Mouse (Mus musculus) forebrain, embryonic 12.5 days (tissue): Measurements from ENCODE around the gene Fat2. TPM values are rescaled to one million over a fixed set of nuclear protein-coding genes. Genes with fewer than 3 reads are reported as not detected.

Source experiments
- ATAC-seq: fragments of 200-750 bp; cut with Nextera tagmentation; 2 replicates; pipeline ENCODE4 v1.8.0; 2017; ENCODE audit warnings: moderate TSS enrichment; ENCODE audit not compliant: low FRiP score
- H3K27ac ChIP-seq: fragments of 300-500 bp; sonication (generic); 2 replicates; pipeline ENCODE4 v1.5.1; 2016; ENCODE audit warnings: mild to moderate bottlenecking
- H3K27me3 ChIP-seq: fragments of 300-500 bp; sonication (generic); 2 replicates; pipeline ENCODE4 v1.6.1; 2016; ENCODE audit warnings: mild to moderate bottlenecking
- H3K36me3 ChIP-seq: fragments of 300-500 bp; sonication (generic); replicated peaks from 2 replicates; pipeline ENCODE4 v1.6.1; 2016; ENCODE audit warnings: mild to moderate bottlenecking
- H3K4me1 ChIP-seq: fragments of 300-500 bp; sonication (generic); 2 replicates; pipeline ENCODE4 v1.6.1; 2016
- H3K4me2 ChIP-seq: fragments of 300-500 bp; sonication (generic); 2 replicates; pipeline ENCODE4 v1.6.1; 2016; ENCODE audit warnings: mild to moderate bottlenecking, moderate library complexity
- H3K4me3 ChIP-seq: fragments of 300-500 bp; sonication (generic); replicated peaks from 2 replicates; pipeline ENCODE4 v1.5.1; 2016; ENCODE audit warnings: mild to moderate bottlenecking
- H3K9ac ChIP-seq: fragments of 300-500 bp; sonication (generic); 2 replicates; pipeline ENCODE4 v1.6.1; 2016; ENCODE audit warnings: mild to moderate bottlenecking
- H3K9me3 ChIP-seq: fragments of 300-500 bp; sonication (generic); 2 replicates; pipeline ENCODE4 v1.6.1; 2016
- WGBS: fragments of 180-500 bp; shearing (Covaris S2); methylation state at CpG from one replicate; pipeline ENCODE4 v1.1.7; 2016; 5-methylcytosine and 5-hydroxymethylcytosine counted together
- polyA plus RNA-seq: library from polyadenylated mRNA; unstranded; fragments of >200 nt; fragmentation: Nextera tagmentation; extraction: Ambion mirVana; gene quantifications from 2 replicates; pipeline ENCODE4 v1.2.1, GENCODE M21; 2016

The Fat2 gene
- polyA plus RNA-seq, 1 experiment from 2014 or later: 0.01 TPM

DNA sequence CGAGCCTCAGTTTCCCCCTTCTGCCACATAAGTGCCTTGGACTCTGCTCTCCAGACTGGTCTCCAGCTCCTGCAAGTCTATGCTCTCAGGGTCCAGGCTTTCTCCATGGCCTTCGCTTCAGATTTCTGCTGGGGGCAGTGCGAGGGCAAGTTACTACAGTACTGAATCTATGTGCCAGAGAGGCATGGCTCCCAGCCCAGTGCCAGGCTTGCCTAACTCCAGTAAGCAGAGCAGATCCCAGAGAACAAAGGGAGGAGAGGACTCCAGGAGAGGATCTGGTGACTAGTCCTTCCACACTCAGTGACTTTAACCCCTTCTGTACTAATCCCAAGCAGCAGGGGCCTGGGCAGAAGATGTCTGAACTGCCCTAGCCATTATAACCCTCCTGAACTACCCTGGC, 28.3 kb upstream of the Fat2 start:
- ATAC-seq: no peak
- H3K27me3 ChIP-seq: no peaks in the 10 kb centered on the region
- 85% methylated on average over 3 of the region's 3 CpGs for WGBS
- no peak overlapping the region for H3K4me3 ChIP-seq
- no peaks in the 10 kb centered on the region for H3K4me1 ChIP-seq
- H3K27ac ChIP-seq: no peak overlapping the region
- no peak overlapping the region for H3K9ac ChIP-seq
- H3K36me3 ChIP-seq: no peaks in the 10 kb centered on the region
- H3K9me3 ChIP-seq: no peaks in the 10 kb centered on the region
- no peak overlapping the region for H3K4me2 ChIP-seq

DNA sequence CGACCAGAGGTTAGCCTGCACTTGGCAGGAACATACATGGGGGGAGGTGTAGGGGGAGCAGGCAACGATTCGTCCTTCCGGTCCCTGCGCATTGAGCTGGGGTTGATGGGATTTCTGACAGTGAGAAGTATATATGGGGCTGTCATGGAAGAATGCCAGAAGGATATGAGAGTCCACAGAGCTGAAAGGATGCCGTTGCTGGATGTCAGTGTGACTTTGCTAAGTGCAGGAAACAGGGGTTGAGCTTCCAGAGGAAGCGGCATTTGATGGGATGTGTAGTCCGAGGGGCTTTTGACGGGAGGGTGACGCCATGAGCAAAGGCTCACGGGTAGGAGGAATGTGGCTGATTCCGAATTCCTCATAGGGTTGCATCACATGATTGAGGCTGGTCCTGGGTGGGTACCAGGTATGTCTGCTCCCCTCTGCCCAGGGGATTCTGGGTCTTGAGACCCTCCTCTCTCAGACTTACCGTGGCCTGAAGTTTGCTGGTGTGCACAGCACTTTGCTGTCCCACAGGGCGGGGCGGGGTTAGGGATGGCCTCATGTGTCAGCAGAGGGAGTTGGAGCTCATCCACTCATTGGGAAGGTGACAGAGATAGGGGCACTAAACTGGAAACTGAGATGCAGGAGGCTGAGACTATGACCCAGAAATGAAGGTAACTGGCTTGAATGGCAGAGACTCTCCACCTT, 21.9 kb upstream of the Fat2 start:
- no peak for ATAC-seq
- 85% methylated on average over 15 of the region's 15 CpGs for WGBS
- H3K36me3 ChIP-seq: no peaks in the 10 kb centered on the region
- H3K27me3 ChIP-seq: no peaks in the 10 kb centered on the region
- no peak overlapping the region for H3K4me2 ChIP-seq
- H3K9ac ChIP-seq: no peak overlapping the region
- no peaks in the 10 kb centered on the region for H3K9me3 ChIP-seq
- H3K27ac ChIP-seq: no peak overlapping the region
- H3K4me1 ChIP-seq: no peaks in the 10 kb centered on the region
- H3K4me3 ChIP-seq: no peak overlapping the region

DNA sequence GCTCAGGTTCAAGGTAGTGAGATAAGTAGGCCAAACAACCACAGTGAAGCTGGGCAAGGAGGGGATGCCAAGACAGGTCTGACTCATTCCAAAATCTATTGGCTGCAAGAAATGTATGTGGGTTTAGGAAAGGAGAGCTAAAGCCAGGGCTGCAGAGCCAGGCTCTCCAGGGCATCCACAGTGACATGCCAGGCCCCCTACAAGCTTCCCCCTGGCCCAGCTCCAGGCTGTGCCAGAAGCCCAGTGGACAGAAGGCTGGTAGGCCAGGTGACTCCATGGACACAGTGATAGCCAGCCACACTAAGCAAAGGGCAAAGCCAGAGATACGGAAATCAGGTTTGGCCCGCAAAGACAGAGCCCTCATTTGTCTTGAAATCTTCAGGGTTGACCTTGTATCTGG, 20.5 kb upstream of the Fat2 start:
- Histone ChIP-seq H3K27me3 (no peaks in the 10 kb centered on the region), H3K4me3 (no peak overlapping the region), H3K9ac (no peak overlapping the region), H3K4me2 (no peak overlapping the region), H3K36me3 (no peaks in the 10 kb centered on the region), H3K4me1 (no peaks in the 10 kb centered on the region), H3K27ac (no peak overlapping the region), H3K9me3 (no peaks in the 10 kb centered on the region)
- no peak for ATAC-seq
- WGBS: 87% methylated on average over 2 of the region's 2 CpGs

DNA sequence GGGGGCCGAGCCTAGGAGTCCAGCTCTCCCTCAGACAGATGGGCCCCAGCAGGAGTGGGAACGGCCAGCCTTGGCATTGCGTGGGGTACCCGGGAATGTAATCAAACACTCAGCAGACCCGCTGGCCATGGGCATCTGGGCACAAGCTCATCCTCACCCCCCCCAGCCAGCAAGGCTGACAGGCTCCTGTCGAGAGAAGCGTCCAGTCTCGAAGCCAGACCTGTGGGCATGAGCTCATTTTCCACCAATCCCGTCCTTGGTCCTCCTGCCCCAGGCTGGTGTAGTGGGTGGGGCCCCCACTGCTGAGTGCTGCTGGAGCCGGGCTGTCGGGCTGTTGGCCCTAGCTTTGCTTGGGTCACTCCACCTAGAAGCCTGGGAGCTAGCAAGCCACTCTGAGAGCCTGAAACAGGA, 5.6 kb upstream of the Fat2 start:
- H3K36me3 ChIP-seq: no peaks in the 10 kb centered on the region
- no peaks in the 10 kb centered on the region for H3K9me3 ChIP-seq
- H3K4me3 ChIP-seq: no peak overlapping the region
- H3K27me3 ChIP-seq: no peaks in the 10 kb centered on the region; the same call in 1 of the 2 replicates
- no peak overlapping the region for H3K9ac ChIP-seq
- WGBS: 73% methylated on average over 11 of the region's 11 CpGs
- no peak overlapping the region for H3K27ac ChIP-seq
- no peak overlapping the region for H3K4me2 ChIP-seq
- H3K4me1 ChIP-seq: no peaks in the 10 kb centered on the region
- no peak for ATAC-seq

DNA sequence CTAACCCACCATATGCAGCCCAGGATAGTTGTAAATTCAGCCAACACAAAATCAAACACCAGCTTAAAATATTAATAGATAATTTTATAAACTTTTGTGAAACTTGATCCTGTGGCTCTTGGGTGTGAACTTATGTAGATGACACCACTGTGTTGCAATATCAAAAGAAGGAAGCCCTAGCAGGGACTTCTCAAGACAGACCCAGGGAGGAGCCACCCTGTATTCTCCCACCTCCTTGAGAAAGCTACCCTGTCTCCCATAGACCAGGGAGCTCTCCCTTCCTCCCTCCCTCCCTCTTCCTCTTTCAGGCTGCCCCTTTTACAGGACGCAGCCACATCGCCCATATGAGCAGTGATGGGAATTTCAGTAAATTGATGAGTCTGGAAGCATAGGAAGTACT, 4.4 kb upstream of the Fat2 start:
- no peak overlapping the region for H3K4me3 ChIP-seq
- H3K4me2 ChIP-seq: no peak overlapping the region
- H3K27ac ChIP-seq: no peak overlapping the region
- no peak for ATAC-seq
- H3K4me1 ChIP-seq: no peaks in the 10 kb centered on the region
- no peaks in the 10 kb centered on the region for H3K9me3 ChIP-seq
- H3K9ac ChIP-seq: no peak overlapping the region
- WGBS: 81% methylated on average over 2 of the region's 2 CpGs
- no peaks in the 10 kb centered on the region; the same call in 1 of the 2 replicates for H3K27me3 ChIP-seq
- no peaks in the 10 kb centered on the region for H3K36me3 ChIP-seq

DNA sequence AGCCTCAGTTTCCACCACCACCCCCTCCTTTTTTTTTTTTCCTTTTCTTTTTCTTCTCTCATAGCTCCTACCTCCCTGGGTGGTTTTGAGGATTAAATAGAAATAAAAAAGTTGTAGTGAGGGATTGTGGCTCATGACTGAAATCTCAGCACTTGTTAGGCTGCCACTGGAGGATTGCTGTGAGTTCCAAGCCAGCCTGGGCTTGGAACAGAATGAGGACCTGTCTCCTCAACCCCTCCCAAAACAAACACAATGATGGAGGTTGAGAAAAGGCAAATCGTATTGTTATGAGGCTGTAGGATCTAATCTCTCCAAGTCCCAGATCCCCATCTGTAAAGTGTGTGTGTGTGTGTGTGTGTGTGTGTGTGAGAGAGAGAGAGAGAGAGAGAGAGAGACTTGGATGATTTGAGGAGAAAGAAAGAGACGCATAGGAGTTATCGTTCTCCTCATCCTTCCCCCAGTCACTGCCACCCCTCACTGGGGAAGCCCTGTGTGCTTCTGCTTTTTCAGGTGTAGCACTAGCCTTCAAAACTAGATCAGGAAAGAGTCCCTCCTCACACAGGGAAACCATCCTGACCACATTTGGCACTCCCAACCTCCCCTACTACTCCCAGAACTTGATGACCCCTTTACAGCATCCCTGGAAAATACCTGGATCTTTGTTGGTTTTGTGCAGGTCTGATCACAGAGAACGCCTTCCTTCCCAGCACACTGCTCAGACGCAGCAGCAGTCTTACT, 837 bp upstream of the Fat2 start:
- H3K36me3 ChIP-seq: no peaks in the 10 kb centered on the region
- H3K27me3 ChIP-seq: no peaks in the 10 kb centered on the region
- H3K9ac ChIP-seq: no peak overlapping the region
- no peak for ATAC-seq
- H3K4me1 ChIP-seq: no peaks in the 10 kb centered on the region
- H3K27ac ChIP-seq: no peak overlapping the region
- H3K4me3 ChIP-seq: no peak overlapping the region
- no peaks in the 10 kb centered on the region for H3K9me3 ChIP-seq
- H3K4me2 ChIP-seq: no peak overlapping the region
- 77% methylated on average over 5 of the region's 5 CpGs for WGBS

DNA sequence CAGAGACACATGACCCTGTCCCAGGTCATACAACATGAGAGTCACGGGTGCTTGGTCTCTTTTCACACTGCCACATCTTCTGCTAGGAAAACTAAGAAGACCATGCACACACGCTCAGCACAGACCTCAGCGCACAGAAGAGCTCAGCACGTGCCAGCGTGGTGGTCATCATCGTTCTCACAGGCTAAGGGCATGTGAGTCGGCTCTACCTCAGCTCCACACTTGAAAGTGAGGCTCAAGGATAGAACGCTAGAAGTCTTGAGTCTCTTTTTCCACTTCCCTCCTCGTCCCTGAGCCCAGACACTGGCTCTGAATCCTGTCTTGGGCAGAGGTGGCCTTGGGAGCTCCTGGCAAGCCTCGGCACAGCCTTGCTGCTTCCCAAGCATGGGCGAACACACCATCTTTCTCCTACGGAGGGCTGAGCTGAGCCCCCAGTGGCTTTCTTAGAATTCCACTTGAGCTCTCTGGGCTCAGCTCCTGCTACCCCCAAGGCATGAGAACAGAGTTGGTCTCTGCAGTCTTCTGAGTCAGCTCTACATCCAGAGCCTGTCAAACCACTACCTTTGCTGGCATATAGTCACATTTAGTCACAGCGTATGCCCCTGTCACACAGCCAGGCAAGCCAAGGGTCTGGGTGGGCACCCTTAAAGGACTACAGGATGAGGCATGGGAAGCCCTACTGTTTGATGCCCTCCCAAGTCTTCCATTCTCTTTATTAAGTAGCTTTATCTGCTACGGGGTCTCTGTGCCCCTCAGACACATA, 869 bp downstream of the Fat2 start:
- Histone ChIP-seq H3K4me2 (no peak overlapping the region), H3K36me3 (no peaks in the 10 kb centered on the region), H3K4me3 (no peak overlapping the region), H3K27me3 (no peaks in the 10 kb centered on the region), H3K9ac (no peak overlapping the region), H3K4me1 (no peaks in the 10 kb centered on the region), H3K9me3 (no peaks in the 10 kb centered on the region), H3K27ac (no peak overlapping the region)
- no peak for ATAC-seq
- WGBS: 92% methylated on average over 14 of the region's 14 CpGs

DNA sequence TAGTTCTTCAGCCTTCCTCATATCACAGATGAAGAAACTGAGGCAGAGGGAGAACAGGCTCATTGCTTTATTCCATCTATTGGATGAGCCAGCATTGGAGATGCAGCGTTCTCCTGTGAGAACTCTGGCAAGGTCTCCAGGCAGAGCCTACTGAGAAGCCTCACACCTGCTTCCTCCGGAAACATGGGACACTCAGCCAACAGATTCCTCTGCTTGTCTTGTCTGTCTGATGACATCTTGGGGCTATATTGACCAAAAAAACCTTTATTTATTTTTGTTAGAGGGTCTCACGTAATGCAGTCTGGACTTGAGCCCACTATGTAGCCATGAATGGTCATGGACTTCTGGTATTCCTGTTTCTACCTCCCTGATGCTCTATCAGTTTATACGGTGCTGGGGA, 1.8 kb downstream of the Fat2 start:
- no peaks in the 10 kb centered on the region for H3K4me1 ChIP-seq
- 92% methylated on average over 4 of the region's 4 CpGs for WGBS
- H3K9ac ChIP-seq: no peak overlapping the region
- no peaks in the 10 kb centered on the region for H3K27me3 ChIP-seq
- H3K4me2 ChIP-seq: no peak overlapping the region
- H3K36me3 ChIP-seq: no peaks in the 10 kb centered on the region
- no peaks in the 10 kb centered on the region for H3K9me3 ChIP-seq
- H3K27ac ChIP-seq: no peak overlapping the region
- ATAC-seq: no peak
- H3K4me3 ChIP-seq: no peak overlapping the region

DNA sequence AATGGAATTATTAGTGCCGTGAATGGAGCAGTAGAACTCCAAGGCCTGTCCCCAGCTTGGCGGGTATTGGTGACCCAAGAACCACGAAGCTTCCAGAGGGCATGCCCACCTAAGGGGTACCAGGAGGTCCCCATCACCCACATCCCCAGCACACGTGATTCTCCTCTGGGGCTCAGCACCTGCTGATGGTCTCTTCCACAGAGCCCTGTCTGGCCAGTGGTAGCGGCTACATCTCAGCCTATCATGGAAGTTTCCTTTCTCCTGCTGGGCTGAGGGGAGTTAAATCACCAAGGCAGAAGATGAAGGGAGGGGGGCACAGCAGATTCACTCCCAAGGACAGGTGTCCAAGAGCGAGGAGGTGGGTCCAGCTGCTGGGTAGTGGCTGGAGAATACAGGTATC, 2.3 kb downstream of the Fat2 start:
- Histone ChIP-seq H3K4me2 (no peak overlapping the region), H3K27me3 (no peaks in the 10 kb centered on the region), H3K4me1 (no peaks in the 10 kb centered on the region), H3K9me3 (no peaks in the 10 kb centered on the region), H3K36me3 (no peaks in the 10 kb centered on the region), H3K27ac (no peak overlapping the region), H3K9ac (no peak overlapping the region), H3K4me3 (no peak overlapping the region)
- WGBS: 85% methylated on average over 6 of the region's 6 CpGs
- no peak for ATAC-seq

DNA sequence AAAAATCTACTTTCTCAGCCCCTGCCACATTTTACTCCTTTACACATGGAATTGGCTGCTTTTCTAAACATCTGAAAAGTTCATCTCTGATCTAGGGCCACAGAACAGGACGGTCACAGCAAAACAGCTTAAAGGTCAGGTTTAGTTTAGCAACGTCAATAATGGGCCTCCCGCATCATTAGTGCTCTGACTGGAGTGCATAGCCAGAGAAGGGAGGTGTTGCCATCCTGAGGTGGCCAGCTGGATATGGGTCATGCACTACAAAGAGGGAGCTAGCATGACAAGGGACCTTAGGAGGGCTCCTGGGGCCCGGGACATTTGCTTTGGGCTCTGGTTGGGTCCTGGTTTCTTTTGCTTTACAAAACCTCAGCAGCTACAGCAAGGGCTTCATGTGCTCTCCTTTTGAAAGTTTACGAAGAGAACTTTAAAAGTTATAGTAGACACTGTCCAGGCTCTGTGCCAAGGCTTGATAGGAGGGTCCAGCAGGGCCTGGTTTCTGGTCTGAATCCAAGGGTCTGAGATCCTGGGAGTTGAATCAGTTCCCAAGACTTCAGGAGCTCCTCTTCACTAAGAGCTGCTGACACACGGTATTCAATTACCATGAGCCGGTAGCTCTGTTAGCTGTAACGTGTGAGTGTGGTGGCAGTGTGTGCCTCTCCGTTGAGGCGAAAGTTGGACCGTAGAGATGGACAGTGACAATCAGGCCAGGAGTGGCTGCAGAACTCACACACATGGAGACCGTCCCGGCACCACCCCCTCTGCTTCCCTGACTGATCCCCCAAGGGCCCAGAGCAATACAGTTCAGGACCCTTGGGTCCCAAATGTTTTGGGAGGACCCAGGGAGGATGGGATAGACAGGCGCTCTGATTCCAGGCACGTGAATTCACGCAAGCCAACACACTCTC, 6.2 kb downstream of the Fat2 start:
- Histone ChIP-seq H3K27ac (no peak overlapping the region), H3K4me1 (0 out of 2 replicates have a peak, but pooled peaks cover 5% of the 10 kb centered on the region), H3K9me3 (no peaks in the 10 kb centered on the region), H3K27me3 (no peaks in the 10 kb centered on the region), H3K36me3 (no peaks in the 10 kb centered on the region), H3K4me3 (no peak overlapping the region), H3K4me2 (no peak overlapping the region), H3K9ac (no peak overlapping the region)
- no peak for ATAC-seq
- WGBS: 89% methylated on average over 16 of the region's 16 CpGs

DNA sequence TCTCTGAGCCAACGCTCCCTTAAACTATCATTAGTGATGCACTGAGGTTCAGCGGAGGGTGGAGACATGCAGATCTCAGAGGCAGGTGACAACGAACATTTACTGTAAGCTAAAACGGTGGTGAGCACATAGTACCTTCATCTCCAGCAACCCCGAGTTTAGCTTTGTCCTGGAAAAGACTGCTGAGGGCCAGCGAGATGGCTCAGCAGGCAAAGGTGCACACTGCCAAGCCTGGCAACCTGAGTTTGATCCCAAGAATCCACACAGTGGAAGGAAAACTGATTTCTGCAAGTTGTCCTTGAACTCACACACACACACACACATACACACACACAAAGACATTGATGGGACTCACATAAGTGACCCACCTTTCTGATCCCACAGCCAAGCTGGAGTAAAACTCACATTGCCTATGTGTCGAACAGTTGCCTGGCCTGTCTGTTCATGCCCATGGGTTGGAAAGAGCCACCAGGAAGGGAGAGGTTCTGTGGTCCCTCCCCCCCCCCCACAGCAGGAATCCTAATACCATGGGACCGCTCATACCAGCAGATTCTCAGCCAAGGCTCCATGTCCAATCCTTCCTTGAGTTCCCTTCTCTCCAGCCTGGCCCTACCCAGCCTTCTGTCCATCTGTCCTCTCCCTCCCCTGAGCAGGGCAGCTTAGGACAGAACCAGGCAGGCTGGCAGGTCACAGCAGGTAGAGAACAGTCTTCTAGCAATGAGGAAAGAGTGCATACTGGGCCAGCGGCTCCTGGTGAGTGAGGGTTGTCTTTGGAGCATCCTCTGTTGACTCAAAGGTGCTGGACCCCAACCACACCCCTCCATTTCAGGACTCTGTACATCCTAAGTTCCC, 8.6 kb downstream of the Fat2 start:
- Histone ChIP-seq H3K4me1 (0 out of 2 replicates have a peak, but pooled peaks cover 5% of the 10 kb centered on the region), H3K9ac (no peak overlapping the region), H3K27me3 (no peaks in the 10 kb centered on the region), H3K27ac (no peak overlapping the region), H3K4me3 (no peak overlapping the region), H3K4me2 (no peak overlapping the region), H3K9me3 (no peaks in the 10 kb centered on the region), H3K36me3 (no peaks in the 10 kb centered on the region)
- 83% methylated on average over 9 of the region's 9 CpGs for WGBS
- no peak for ATAC-seq
